Mouse (Mus musculus): ENCODE results near the gene Zc3h6. TPM values are rescaled to one million over a fixed set of nuclear protein-coding genes. Genes with fewer than 3 reads are reported as not detected.
"Not testable (repeated sequence)": the region's sequence is repeated elsewhere in the genome, so short reads cannot be mapped to it uniquely, and the experiment has no call there.

Zc3h6 gene
- polyA plus RNA-seq, 1 experiment from 2014 or later = 0.84 TPM

- ATAC-seq (replicated peaks; ENCODE audit: low FRiP score) (peak; percentile 87), DNase-seq (ENCODE audit: low spot score) (no peak)
- Histone ChIP-seq H3K27me3 (replicated peaks; ENCODE audit: control insufficient read depth, insufficient read depth, low read length) (no peaks in the 10 kb centered on the region), H3K4me3 (ENCODE audit: low read depth, low read length) (no peak overlapping the region), H3K9ac (ENCODE audit: low read depth, low read length) (no peak overlapping the region), H3K36me3 (ENCODE audit: control insufficient read depth, insufficient read depth, low read length) (no peaks in the 10 kb centered on the region), H3K4me2 (no peak overlapping the region), H3K4me1 (replicated peaks; ENCODE audit: control insufficient read depth, insufficient read depth, low read length) (no peaks in the 10 kb centered on the region), H3K9me3 (ENCODE audit: control insufficient read depth, low read length) (no peaks in the 10 kb centered on the region), H3K27ac (ENCODE audit: low read depth, low read length) (no peak overlapping the region)
- WGBS = 54% methylated on average over 4 of the region's 4 CpGs
Measured at GRCm38 (mm10) chr2:129006194-129006749, 39.1 kb downstream of the Zc3h6 start.

GRCm38 (mm10) chr2:129008867-129009266, 41.7 kb downstream of the Zc3h6 start:
- not testable (repeated sequence) for ATAC-seq (replicated peaks; ENCODE audit: low FRiP score); H3K27me3 ChIP-seq (replicated peaks; ENCODE audit: control insufficient read depth, insufficient read depth, low read length); DNase-seq (ENCODE audit: low spot score); H3K9ac ChIP-seq (ENCODE audit: low read depth, low read length); H3K4me3 ChIP-seq (ENCODE audit: low read depth, low read length); H3K9me3 ChIP-seq (ENCODE audit: control insufficient read depth, low read length); H3K4me2 ChIP-seq; H3K36me3 ChIP-seq (ENCODE audit: control insufficient read depth, insufficient read depth, low read length); H3K4me1 ChIP-seq (replicated peaks; ENCODE audit: control insufficient read depth, insufficient read depth, low read length); H3K27ac ChIP-seq (ENCODE audit: low read depth, low read length)
- WGBS = 52% methylated on average over 2 of the region's 2 CpGs

- Histone ChIP-seq H3K27ac (ENCODE audit: low read depth, low read length) (no peak overlapping the region), H3K36me3 (ENCODE audit: control insufficient read depth, insufficient read depth, low read length) (no peaks in the 10 kb centered on the region), H3K4me3 (ENCODE audit: low read depth, low read length) (no peak overlapping the region), H3K27me3 (replicated peaks; ENCODE audit: control insufficient read depth, insufficient read depth, low read length) (no peaks in the 10 kb centered on the region), H3K4me2 (no peak overlapping the region), H3K9ac (ENCODE audit: low read depth, low read length) (no peak overlapping the region), H3K4me1 (replicated peaks; ENCODE audit: control insufficient read depth, insufficient read depth, low read length) (no peaks in the 10 kb centered on the region), H3K9me3 (ENCODE audit: control insufficient read depth, low read length) (no peaks in the 10 kb centered on the region)
- ATAC-seq (replicated peaks; ENCODE audit: low FRiP score) = no peak
- no peak for DNase-seq (ENCODE audit: low spot score)
- 70% methylated on average over 2 of the region's 2 CpGs for WGBS
Measured at GRCm38 (mm10) chr2:129020106-129020505, 52.9 kb downstream of the Zc3h6 start.

- no peaks in the 10 kb centered on the region for H3K36me3 ChIP-seq (ENCODE audit: control insufficient read depth, insufficient read depth, low read length)
- no peak overlapping the region for H3K9ac ChIP-seq (ENCODE audit: low read depth, low read length)
- H3K4me1 ChIP-seq (replicated peaks; ENCODE audit: control insufficient read depth, insufficient read depth, low read length) = no peaks in the 10 kb centered on the region
- H3K4me2 ChIP-seq = no peak overlapping the region
- H3K4me3 ChIP-seq (ENCODE audit: low read depth, low read length) = no peak overlapping the region
- no peaks in the 10 kb centered on the region for H3K9me3 ChIP-seq (ENCODE audit: control insufficient read depth, low read length)
- no peaks in the 10 kb centered on the region for H3K27me3 ChIP-seq (replicated peaks; ENCODE audit: control insufficient read depth, insufficient read depth, low read length)
- ATAC-seq (replicated peaks; ENCODE audit: low FRiP score) (no peak), DNase-seq (ENCODE audit: low spot score) (no peak)
- WGBS = 72% methylated on average over 9 of the region's 9 CpGs
- no peak overlapping the region for H3K27ac ChIP-seq (ENCODE audit: low read depth, low read length)
Measured at GRCm38 (mm10) chr2:129024820-129025219, 57.6 kb downstream of the Zc3h6 start.

GRCm38 (mm10) chr2:129035381-129035780, 68.2 kb downstream of the Zc3h6 start:
- H3K36me3 ChIP-seq (ENCODE audit: control insufficient read depth, insufficient read depth, low read length) = no peaks in the 10 kb centered on the region
- no peak overlapping the region for H3K9ac ChIP-seq (ENCODE audit: low read depth, low read length)
- DNase-seq (ENCODE audit: low spot score) (no peak), ATAC-seq (replicated peaks; ENCODE audit: low FRiP score) (no peak)
- H3K9me3 ChIP-seq (ENCODE audit: control insufficient read depth, low read length) = no peaks in the 10 kb centered on the region
- H3K27me3 ChIP-seq (replicated peaks; ENCODE audit: control insufficient read depth, insufficient read depth, low read length) = peaks cover 44% of the 10 kb centered on the region
- WGBS = 75% methylated on average over 5 of the region's 5 CpGs
- no peak overlapping the region for H3K4me3 ChIP-seq (ENCODE audit: low read depth, low read length)
- no peak overlapping the region for H3K4me2 ChIP-seq
- no peaks in the 10 kb centered on the region; the same call in 1 of the 2 replicates for H3K4me1 ChIP-seq (replicated peaks; ENCODE audit: control insufficient read depth, insufficient read depth, low read length)
- no peak overlapping the region for H3K27ac ChIP-seq (ENCODE audit: low read depth, low read length)

- WGBS = 31% methylated on average over 15 of the region's 15 CpGs
Measured at GRCm38 (mm10) chr2:129038426-129038936, 71.3 kb downstream of the Zc3h6 start.

GRCm38 (mm10) chr2:129038937-129039631, 71.9 kb downstream of the Zc3h6 start:
- no peak overlapping the region for H3K27ac ChIP-seq (ENCODE audit: low read depth, low read length)
- H3K27me3 ChIP-seq (replicated peaks; ENCODE audit: control insufficient read depth, insufficient read depth, low read length) = peaks cover 52% of the 10 kb centered on the region
- no peaks in the 10 kb centered on the region; the same call in 1 of the 2 replicates for H3K4me1 ChIP-seq (replicated peaks; ENCODE audit: control insufficient read depth, insufficient read depth, low read length)
- 6% methylated on average over 62 of the region's 62 CpGs for WGBS
- ATAC-seq (replicated peaks; ENCODE audit: low FRiP score) (no peak), DNase-seq (ENCODE audit: low spot score) (peak; percentile 46)
- H3K4me2 ChIP-seq = peak overlapping the region; percentile 78
- H3K36me3 ChIP-seq (ENCODE audit: control insufficient read depth, insufficient read depth, low read length) = no peaks in the 10 kb centered on the region
- H3K9ac ChIP-seq (ENCODE audit: low read depth, low read length) = no peak overlapping the region
- no peaks in the 10 kb centered on the region for H3K9me3 ChIP-seq (ENCODE audit: control insufficient read depth, low read length)
- H3K4me3 ChIP-seq (ENCODE audit: low read depth, low read length) = peak overlapping the region; percentile 42

More at GRCm38 (mm10) chr2:129038426-129038936, 71.3 kb downstream of the Zc3h6 start:
- peak overlapping the region; percentile 42 for H3K4me3 ChIP-seq (ENCODE audit: low read depth, low read length)
- DNase-seq (ENCODE audit: low spot score) (no peak), ATAC-seq (replicated peaks; ENCODE audit: low FRiP score) (no peak)
- H3K9me3 ChIP-seq (ENCODE audit: control insufficient read depth, low read length) = no peaks in the 10 kb centered on the region
- peak overlapping the region; percentile 78 for H3K4me2 ChIP-seq
- no peaks in the 10 kb centered on the region; the same call in 1 of the 2 replicates for H3K4me1 ChIP-seq (replicated peaks; ENCODE audit: control insufficient read depth, insufficient read depth, low read length)
- no peak overlapping the region for H3K9ac ChIP-seq (ENCODE audit: low read depth, low read length)
- H3K27me3 ChIP-seq (replicated peaks; ENCODE audit: control insufficient read depth, insufficient read depth, low read length) = peaks cover 52% of the 10 kb centered on the region
- H3K36me3 ChIP-seq (ENCODE audit: control insufficient read depth, insufficient read depth, low read length) = no peaks in the 10 kb centered on the region
- no peak overlapping the region for H3K27ac ChIP-seq (ENCODE audit: low read depth, low read length)

- Histone ChIP-seq H3K9me3 (ENCODE audit: control insufficient read depth, low read length) (no peaks in the 10 kb centered on the region), H3K27me3 (replicated peaks; ENCODE audit: control insufficient read depth, insufficient read depth, low read length) (peaks cover 50% of the 10 kb centered on the region), H3K4me3 (ENCODE audit: low read depth, low read length) (no peak overlapping the region), H3K9ac (ENCODE audit: low read depth, low read length) (no peak overlapping the region), H3K4me1 (replicated peaks; ENCODE audit: control insufficient read depth, insufficient read depth, low read length) (no peaks in the 10 kb centered on the region; the same call in 1 of the 2 replicates), H3K36me3 (ENCODE audit: control insufficient read depth, insufficient read depth, low read length) (no peaks in the 10 kb centered on the region), H3K4me2 (no peak overlapping the region), H3K27ac (ENCODE audit: low read depth, low read length) (no peak overlapping the region)
- 15% methylated on average over 6 of the region's 6 CpGs for WGBS
- ATAC-seq (replicated peaks; ENCODE audit: low FRiP score) (no peak), DNase-seq (ENCODE audit: low spot score) (no peak)
Measured at GRCm38 (mm10) chr2:129040567-129040966, 73.4 kb downstream of the Zc3h6 start.
